Mouse (Mus musculus) olfactory bulb, adult 2 months (tissue): ENCODE measurements around the gene Agpat1.

Source experiments
- CTCF ChIP-seq: fragments of 200-500 bp; IDR thresholded peaks from 2 replicates; pipeline ENCODE4 v1.5.1; 2012; ENCODE audit warnings: low read depth, mild to moderate bottlenecking, low read length, moderate library complexity; ENCODE audit not compliant: insufficient read depth
- POLR2A ChIP-seq: fragments of 200-500 bp; IDR thresholded peaks from 2 replicates; pipeline ENCODE4 v1.6.1; 2012; ENCODE audit warnings: mild to moderate bottlenecking, low read depth, low read length, moderate library complexity; ENCODE audit not compliant: insufficient read depth

DNA sequence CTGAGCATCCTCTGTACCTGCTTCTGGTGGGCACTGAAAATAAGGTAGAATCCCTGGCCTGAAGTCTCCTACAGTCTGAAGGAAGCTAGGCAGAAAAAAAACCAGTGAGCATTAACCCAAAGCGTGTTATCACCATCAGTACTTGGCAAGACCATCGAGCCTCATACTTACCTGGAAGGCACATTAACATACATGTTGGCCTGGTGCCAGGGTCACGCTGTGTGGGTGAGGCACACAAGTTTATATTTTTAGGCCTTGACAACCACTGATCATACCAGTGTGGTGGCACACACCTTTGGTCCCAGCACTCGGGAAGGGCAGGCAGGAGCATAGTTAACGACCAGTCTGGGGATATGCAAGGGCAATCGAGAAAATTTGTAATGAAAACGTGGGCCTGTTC is 3.9 kb downstream of the Agpat1 start:
- no peak for TF ChIP-seq POLR2A
- no peak for TF ChIP-seq CTCF
